ENCODE assay signal across 19 mouse cellular contexts in the genomic region with DNA sequence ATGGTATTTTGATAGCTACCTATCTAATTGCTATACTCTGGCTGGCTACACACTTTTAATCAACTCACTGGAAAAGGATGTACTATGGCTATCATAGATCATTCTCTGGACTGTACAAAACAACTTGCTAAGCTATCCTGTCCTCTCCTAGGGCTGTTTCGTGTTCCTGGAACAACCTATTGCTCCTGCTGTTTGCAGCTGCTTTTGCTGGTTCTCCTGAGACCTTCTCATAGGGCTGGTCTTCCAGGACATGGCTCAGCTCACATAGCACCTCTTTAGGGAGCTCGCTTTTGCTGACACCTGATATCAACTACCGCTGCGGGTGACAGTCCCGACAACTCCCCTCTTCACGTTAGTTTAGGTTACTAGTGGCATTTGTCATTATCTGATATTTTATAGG.
DNase-seq lines count a peak whose midpoint lies in the region; ATAC-seq lines count a peak whose summit lies in the region.
"Had no signal": no experiment of that assay in that cellular context is flagged by ENCODE, and none has a peak within 500 bp of the region (broad histone marks: within the 10 kb centered on the region; RNA-seq: fewer than 3 reads in every experiment).

No protein-coding gene starts in this region.

- peak; percentile 3; the same call in 1 of the 2 replicates for ATAC-seq in cerebellum, adult (ENCODE audit: insufficient number of reproducible peaks, low FRiP score, low TSS enrichment)
- 0 out of 2 replicates have a peak, but pooled peaks have one; percentile 31 for ATAC-seq in kidney, embryonic 15.5 days (replicated peaks; ENCODE audit: low FRiP score)
- ATAC-seq in limb, embryonic 12.5 days (ENCODE audit: insufficient number of reproducible peaks, insufficient read depth, low FRiP score, low TSS enrichment, low read depth): no peak
- ATAC-seq: activated CD4-positive, CD25-positive, alpha-beta regulatory T cell, adult 4 months; forebrain, embryonic 13.5 days had no signal

- H3K36me3 ChIP-seq in kidney, embryonic 15.5 days: peaks cover 15% of the 10 kb centered on the region; the same call in 1 of the 2 replicates
- H3K36me3 ChIP-seq in limb, embryonic 12.5 days: no peaks in the 10 kb centered on the region
- H3K36me3 ChIP-seq: limb, embryonic 15.5 days; midbrain, embryonic 12.5 days had no signal

- H3K4me2 ChIP-seq in kidney, embryonic 15.5 days: no peak overlapping the region
- H3K4me2 ChIP-seq in limb, embryonic 12.5 days: no peak overlapping the region
- H3K4me2 ChIP-seq: forebrain, embryonic 13.5 days; limb, embryonic 15.5 days; lung, embryonic 14.5 days; midbrain, embryonic 12.5 days had no signal

- H3K9me3 ChIP-seq in kidney, embryonic 15.5 days (replicated peaks): no peaks in the 10 kb centered on the region
- H3K9me3 ChIP-seq in limb, embryonic 12.5 days: no peaks in the 10 kb centered on the region
- H3K9me3 ChIP-seq: forebrain, embryonic 13.5 days; limb, embryonic 15.5 days; midbrain, embryonic 12.5 days had no signal

- H3K4me1 ChIP-seq in kidney, embryonic 15.5 days: peaks cover 31% of the 10 kb centered on the region
- H3K4me1 ChIP-seq in limb, embryonic 12.5 days (replicated peaks): peaks cover 40% of the 10 kb centered on the region
- H3K4me1 ChIP-seq: forebrain, embryonic 13.5 days; midbrain, embryonic 12.5 days had no signal

- 41% methylated on average over 6 of the region's 6 CpGs for WGBS in kidney, embryonic 15.5 days
- WGBS in limb, embryonic 12.5 days: 22% methylated on average over 6 of the region's 6 CpGs

- H3K4me3 ChIP-seq in kidney, embryonic 15.5 days (replicated peaks): no peak overlapping the region
- H3K4me3 ChIP-seq in limb, embryonic 12.5 days (replicated peaks): no peak overlapping the region
- H3K4me3 ChIP-seq: forebrain, embryonic 13.5 days; heart, adult 2 months; limb, embryonic 15.5 days; midbrain, embryonic 12.5 days had no signal

- H3K27me3 ChIP-seq in kidney, embryonic 15.5 days: no peaks in the 10 kb centered on the region
- H3K27me3 ChIP-seq in limb, embryonic 12.5 days: no peaks in the 10 kb centered on the region
- H3K27me3 ChIP-seq: forebrain, embryonic 13.5 days; limb, embryonic 15.5 days; midbrain, embryonic 12.5 days had no signal

- DNase-seq in cerebellum, postnatal 25 days: no peak
- DNase-seq in heart, adult 11 months: peak; percentile 94
- DNase-seq in heart, postnatal 14 days: no peak
- no peak for DNase-seq in kidney, adult 11 months
- DNase-seq in frontal cortex, postnatal 25 days (ENCODE audit: low spot score in 2 of 2): no peak
- DNase-seq: adrenal gland, adult 8-10 months; gastrocnemius, postnatal 14 days; heart, adult 2 months; lung, embryonic 14.5 days; retina, postnatal 1 day; right cerebral cortex, postnatal 25 days had no signal

- intact Hi-C loops in heart, postnatal 14 days (cut with DNase I): no loop called here

- H3K27ac ChIP-seq in kidney, embryonic 15.5 days: peak overlapping the region; percentile 57
- 0 out of 2 replicates have a peak overlapping the region, but pooled peaks have one; percentile 30 for H3K27ac ChIP-seq in limb, embryonic 12.5 days
- H3K27ac ChIP-seq: forebrain, embryonic 13.5 days; heart, adult 2 months; limb, embryonic 15.5 days; liver, embryonic 14.5 days; midbrain, embryonic 12.5 days had no signal

- no peak overlapping the region for H3K9ac ChIP-seq in kidney, embryonic 15.5 days
- no peak overlapping the region for H3K9ac ChIP-seq in limb, embryonic 12.5 days (replicated peaks)
- H3K9ac ChIP-seq: forebrain, embryonic 13.5 days; limb, embryonic 15.5 days; liver, embryonic 14.5 days; lung, embryonic 14.5 days; midbrain, embryonic 12.5 days had no signal
